Mouse (Mus musculus) hindbrain, embryonic 16.5 days (tissue): Measurements from ENCODE around the gene Efna1. TPM values are rescaled to one million over a fixed set of nuclear protein-coding genes. Genes with fewer than 3 reads are reported as not detected.

Experiments
- ATAC-seq: fragments of 200-750 bp; cut with Nextera tagmentation; 2 replicates; pipeline ENCODE4 v1.8.0; 2017; ENCODE audit warnings: moderate TSS enrichment, moderate library complexity
- H3K27ac ChIP-seq: fragments of 300-500 bp; sonication (generic); 2 replicates; pipeline ENCODE4 v1.5.1; 2014; ENCODE audit warnings: low read depth, mild to moderate bottlenecking, control low read depth, low read length, moderate library complexity
- H3K27me3 ChIP-seq: fragments of 300-500 bp; sonication (generic); replicated peaks from 2 replicates; pipeline ENCODE4 v1.6.1; 2014; ENCODE audit warnings: low read length; ENCODE audit not compliant: control insufficient read depth, insufficient read depth
- H3K36me3 ChIP-seq: fragments of 300-500 bp; sonication (generic); 2 replicates; pipeline ENCODE4 v1.6.1; 2014; ENCODE audit warnings: mild to moderate bottlenecking, low read length, moderate library complexity, mixed read lengths; ENCODE audit not compliant: control insufficient read depth, insufficient read depth
- H3K4me1 ChIP-seq: fragments of 300-500 bp; sonication (generic); 2 replicates; pipeline ENCODE4 v1.6.1; 2014; ENCODE audit warnings: low read depth, low read length; ENCODE audit not compliant: control insufficient read depth, insufficient read depth
- H3K4me2 ChIP-seq: fragments of 300-500 bp; sonication (generic); 2 replicates; pipeline ENCODE4 v1.6.1; 2014; ENCODE audit warnings: mild to moderate bottlenecking, low read length, control low read depth, moderate library complexity
- H3K4me3 ChIP-seq: fragments of 300-500 bp; sonication (generic); 2 replicates; pipeline ENCODE4 v1.5.1; 2014; ENCODE audit warnings: mild to moderate bottlenecking, low read length, control low read depth, moderate library complexity
- H3K9ac ChIP-seq: fragments of 300-500 bp; sonication (generic); 2 replicates; pipeline ENCODE4 v1.6.1; 2014; ENCODE audit warnings: low read depth, mild to moderate bottlenecking, control low read depth, low read length, moderate library complexity
- H3K9me3 ChIP-seq: fragments of 300-500 bp; sonication (generic); 2 replicates; pipeline ENCODE4 v1.6.1; 2014; ENCODE audit warnings: mild to moderate bottlenecking, low read length, moderate library complexity; ENCODE audit not compliant: control insufficient read depth
- WGBS: fragments of 180-500 bp; shearing (Covaris S2); extraction: QIAGEN DNeasy Blood & Tissue Kit; methylation state at CpG from one replicate; pipeline ENCODE4 v1.1.7; 2014; 5-methylcytosine and 5-hydroxymethylcytosine counted together
- polyA plus RNA-seq: library from polyadenylated mRNA; unstranded; fragments of >200 nt; fragmentation: Nextera tagmentation; extraction: Ambion mirVana; gene quantifications from 2 replicates; pipeline ENCODE4 v1.2.1, GENCODE M21; 2015

The Efna1 gene
- polyA plus RNA-seq, 1 experiment from 2014 or later = 8.4 TPM

DNA sequence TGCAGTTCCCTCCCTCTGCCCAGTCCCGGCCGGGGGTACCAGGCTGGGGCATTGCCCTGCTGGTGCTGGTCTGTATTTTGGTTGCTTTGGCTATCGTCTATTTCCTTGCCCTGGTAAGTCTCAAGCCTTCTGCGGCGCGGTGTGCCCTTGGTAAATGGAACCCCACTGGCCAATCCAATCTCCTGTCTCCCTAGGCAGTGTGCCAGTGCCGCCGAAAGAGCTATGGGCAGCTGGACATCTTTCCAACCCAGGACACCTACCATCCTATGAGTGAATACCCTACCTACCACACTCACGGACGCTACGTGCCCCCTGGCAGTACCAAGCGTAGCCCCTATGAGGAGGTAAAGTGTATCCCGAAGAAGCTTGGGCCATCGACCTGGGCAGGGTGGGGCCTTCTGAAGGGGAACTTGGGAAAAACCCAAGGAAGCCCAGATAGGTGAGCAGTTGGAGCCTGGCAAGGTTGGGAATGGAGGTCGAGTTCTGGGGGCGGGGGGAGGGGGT lies 49.1 kb downstream of the Efna1 start:
- H3K36me3 ChIP-seq = peaks cover 29% of the 10 kb centered on the region

GRCm38 (mm10) chr3:89231345-89231744 lies 49.6 kb downstream of the Efna1 start:
- H3K27me3 ChIP-seq = no peaks in the 10 kb centered on the region
- no peak overlapping the region for H3K4me3 ChIP-seq
- no peak for ATAC-seq
- H3K36me3 ChIP-seq = peaks cover 24% of the 10 kb centered on the region
- 75% methylated on average over 7 of the region's 7 CpGs for WGBS
- no peak overlapping the region for H3K9ac ChIP-seq
- no peak overlapping the region for H3K27ac ChIP-seq
- H3K4me1 ChIP-seq = peaks cover 26% of the 10 kb centered on the region
- no peaks in the 10 kb centered on the region for H3K9me3 ChIP-seq
- H3K4me2 ChIP-seq = no peak overlapping the region

More for the DNA sequence above, 49.1 kb downstream of the Efna1 start:
- Histone ChIP-seq H3K9me3 (no peaks in the 10 kb centered on the region), H3K27me3 (no peaks in the 10 kb centered on the region), H3K4me1 (peaks cover 22% of the 10 kb centered on the region), H3K27ac (no peak overlapping the region), H3K9ac (no peak overlapping the region), H3K4me2 (no peak overlapping the region), H3K4me3 (no peak overlapping the region)
- no peak for ATAC-seq
- 77% methylated on average over 16 of the region's 16 CpGs for WGBS

DNA sequence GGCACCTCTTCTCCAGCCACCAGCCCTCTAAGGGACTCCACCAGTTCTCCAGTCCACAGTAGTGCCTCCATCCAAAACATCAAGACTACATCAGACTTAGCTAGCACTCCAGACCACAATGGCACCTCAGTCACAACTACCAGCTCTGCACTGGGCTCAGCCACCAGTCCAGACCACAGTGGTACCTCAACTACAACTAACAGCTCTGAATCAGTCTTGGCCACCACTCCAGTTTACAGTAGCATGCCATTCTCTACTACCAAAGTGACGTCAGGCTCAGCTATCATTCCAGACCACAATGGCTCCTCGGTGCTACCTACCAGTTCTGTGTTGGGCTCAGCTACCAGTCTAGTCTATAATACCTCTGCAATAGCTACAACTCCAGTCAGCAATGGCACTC lies 50.4 kb downstream of the Efna1 start:
- peaks cover 28% of the 10 kb centered on the region for H3K4me1 ChIP-seq
- H3K4me3 ChIP-seq = no peak overlapping the region
- ATAC-seq = no peak
- H3K9me3 ChIP-seq = no peaks in the 10 kb centered on the region
- 91% methylated on average over 2 of the region's 2 CpGs for WGBS
- H3K27ac ChIP-seq = no peak overlapping the region
- H3K4me2 ChIP-seq = no peak overlapping the region
- no peaks in the 10 kb centered on the region for H3K27me3 ChIP-seq
- H3K9ac ChIP-seq = no peak overlapping the region
- peaks cover 22% of the 10 kb centered on the region for H3K36me3 ChIP-seq

DNA sequence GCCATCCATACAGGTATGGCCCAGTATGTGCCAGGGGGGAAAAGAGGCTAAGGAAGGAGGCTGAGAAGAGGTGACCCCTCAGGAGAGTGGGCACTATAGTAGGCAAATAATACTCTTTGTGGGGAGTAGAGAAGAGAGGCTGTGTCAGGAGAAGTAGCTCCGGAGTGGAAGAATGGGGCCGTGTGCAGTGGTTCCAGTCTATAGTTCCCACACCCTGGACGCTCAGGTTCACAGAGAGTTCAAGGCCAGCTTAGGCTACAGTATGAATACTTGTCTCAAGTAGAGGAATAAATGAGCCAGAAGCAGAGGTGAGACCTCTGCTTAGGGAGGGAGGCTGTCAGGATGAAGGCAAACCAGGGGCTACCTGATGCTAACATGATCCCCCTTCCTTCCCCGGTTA lies 51.7 kb downstream of the Efna1 start:
- H3K36me3 ChIP-seq = peaks cover 12% of the 10 kb centered on the region
- no peak overlapping the region for H3K9ac ChIP-seq
- H3K4me2 ChIP-seq = no peak overlapping the region
- no peak overlapping the region for H3K4me3 ChIP-seq
- H3K4me1 ChIP-seq = peaks cover 40% of the 10 kb centered on the region
- no peaks in the 10 kb centered on the region for H3K9me3 ChIP-seq
- ATAC-seq = no peak
- no peaks in the 10 kb centered on the region for H3K27me3 ChIP-seq
- 64% methylated on average over 4 of the region's 4 CpGs for WGBS
- H3K27ac ChIP-seq = no peak overlapping the region

DNA sequence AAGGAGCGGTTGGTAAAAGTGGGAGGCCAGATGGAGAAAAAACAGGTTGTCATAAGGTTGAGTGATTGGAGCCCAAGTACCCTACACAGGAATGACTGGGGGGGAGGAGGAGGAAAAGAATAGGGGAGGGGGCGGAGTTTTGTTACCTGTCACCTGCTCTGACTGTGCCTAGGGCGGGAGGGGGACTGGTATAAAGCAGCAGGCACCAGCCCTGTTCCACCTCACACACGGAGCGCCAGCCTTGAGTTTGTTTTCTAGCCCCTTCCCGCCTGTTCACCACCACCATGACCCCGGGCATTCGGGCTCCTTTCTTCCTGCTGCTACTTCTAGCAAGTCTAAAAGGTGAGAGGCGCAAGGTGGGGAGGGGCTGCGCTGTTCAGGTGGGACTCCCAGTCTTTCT lies 52.1 kb downstream of the Efna1 start, which contains the start of gene Muc1:
Muc1 (plus strand) TSS at position 222 of the 400 bp plus-strand sequence.
- H3K9me3 ChIP-seq = no peaks in the 10 kb centered on the region
- H3K36me3 ChIP-seq = peaks cover 8% of the 10 kb centered on the region
- peaks cover 44% of the 10 kb centered on the region for H3K4me1 ChIP-seq
- peak within 1 kb of the TSS; percentile 51 for H3K9ac ChIP-seq
- no peaks in the 10 kb centered on the region for H3K27me3 ChIP-seq
- peak within 1 kb of the TSS; percentile 36 for H3K27ac ChIP-seq
- H3K4me3 ChIP-seq = peak within 1 kb of the TSS; percentile 48
- ATAC-seq = no peak
- 29% methylated on average over 10 of the region's 10 CpGs for WGBS
- peak within 1 kb of the TSS; percentile 75 for H3K4me2 ChIP-seq

DNA sequence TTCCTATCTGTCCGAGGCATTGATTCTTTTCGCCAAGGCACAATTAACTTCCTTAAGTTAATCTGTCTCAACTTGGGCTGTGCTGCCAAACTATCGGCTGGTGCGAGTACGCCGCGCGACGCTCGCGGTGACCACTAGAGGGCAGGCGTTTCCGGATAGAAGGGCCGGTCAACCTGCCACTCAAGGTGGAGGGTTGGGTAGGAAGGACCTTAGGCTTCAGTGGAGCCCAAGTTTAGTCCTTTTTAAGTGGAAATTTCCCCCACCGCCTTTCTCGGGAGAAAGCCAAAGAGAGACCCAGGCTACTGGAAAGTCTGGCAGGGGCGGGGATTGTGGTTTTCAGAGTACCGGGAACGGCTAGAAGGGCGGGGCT lies 52.8 kb downstream of the Efna1 start:
- under 1% methylated on average over 20 of the region's 20 CpGs for WGBS
- peaks cover 50% of the 10 kb centered on the region for H3K4me1 ChIP-seq
- ATAC-seq = peak; percentile 60

DNA sequence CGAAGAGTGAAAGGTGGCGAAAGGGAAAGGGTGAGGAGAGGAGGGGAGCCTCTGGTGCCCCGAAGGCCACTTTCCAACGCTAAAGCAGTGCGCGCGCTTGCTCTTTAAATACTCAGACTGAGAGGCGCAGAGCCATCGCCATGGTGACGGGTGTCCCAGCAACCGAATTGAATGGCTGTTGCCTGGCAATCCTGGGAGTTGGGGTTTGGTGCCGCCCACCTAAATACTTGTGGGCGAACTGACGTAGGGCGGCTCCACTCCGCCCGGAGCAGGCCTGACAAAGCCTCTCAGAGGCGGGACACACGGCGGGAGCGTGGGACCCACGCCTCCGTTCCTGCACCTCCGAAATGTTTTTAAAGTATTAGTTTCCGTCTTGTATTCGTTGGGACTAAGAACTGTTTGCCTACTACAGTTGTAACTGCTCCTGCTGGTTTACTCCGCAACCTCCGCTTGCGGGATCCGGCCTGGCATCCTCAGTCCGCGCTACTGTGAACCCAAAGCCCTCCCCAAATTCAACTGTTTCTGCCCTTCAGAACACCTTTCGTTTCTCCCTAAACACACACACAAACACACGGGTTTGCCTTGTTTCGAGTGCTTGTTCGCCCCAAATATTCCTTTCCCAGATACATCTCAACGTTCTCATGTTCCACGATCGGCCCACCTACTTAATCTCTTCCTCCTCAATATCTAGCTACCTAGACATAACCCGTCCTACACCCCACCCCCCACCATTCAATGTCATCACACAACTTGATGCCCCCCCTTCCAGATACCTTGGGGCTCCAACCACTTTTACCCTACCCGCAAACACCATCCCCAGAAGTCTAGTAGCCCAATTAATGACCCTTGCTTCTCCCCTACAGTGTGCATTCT lies 53.4 kb downstream of the Efna1 start:
- peak; percentile 77 for ATAC-seq
- H3K27me3 ChIP-seq = no peaks in the 10 kb centered on the region
- H3K4me1 ChIP-seq = peaks cover 50% of the 10 kb centered on the region
- peak overlapping the region; percentile 75 for H3K4me2 ChIP-seq
- H3K27ac ChIP-seq = peak overlapping the region; percentile 83
- no peaks in the 10 kb centered on the region for H3K9me3 ChIP-seq
- 4% methylated on average over 39 of the region's 41 CpGs for WGBS
- peak overlapping the region; percentile 69 for H3K9ac ChIP-seq
- H3K36me3 ChIP-seq = no peaks in the 10 kb centered on the region; the same call in 1 of the 2 replicates
- H3K4me3 ChIP-seq = peak overlapping the region; percentile 48

More for the DNA sequence above, 52.8 kb downstream of the Efna1 start:
- Histone ChIP-seq H3K4me3 (peak overlapping the region; percentile 46), H3K27ac (peak overlapping the region; percentile 36), H3K9me3 (no peaks in the 10 kb centered on the region), H3K36me3 (peaks cover 3% of the 10 kb centered on the region; the same call in 1 of the 2 replicates), H3K27me3 (no peaks in the 10 kb centered on the region), H3K4me2 (peak overlapping the region; percentile 75), H3K9ac (peak overlapping the region; percentile 51)

GRCm38 (mm10) chr3:89226900-89227299 lies 54.0 kb downstream of the Efna1 start, which contains the start of gene Mtx1:
Gene Mtx1 (minus strand): TSS chr3:89227088.
- H3K4me1 ChIP-seq = peaks cover 50% of the 10 kb centered on the region
- H3K4me3 ChIP-seq = peak within 1 kb of the TSS; percentile 48
- peak within 1 kb of the TSS; percentile 75 for H3K4me2 ChIP-seq
- ATAC-seq = no peak; the same call in 1 of the 2 replicates
- WGBS = 8% methylated on average over 21 of the region's 21 CpGs
- H3K36me3 ChIP-seq = no peaks in the 10 kb centered on the region; the same call in 1 of the 2 replicates
- peak within 1 kb of the TSS; percentile 83 for H3K27ac ChIP-seq
- peak within 1 kb of the TSS; percentile 69 for H3K9ac ChIP-seq
- no peaks in the 10 kb centered on the region for H3K27me3 ChIP-seq
- H3K9me3 ChIP-seq = no peaks in the 10 kb centered on the region

DNA sequence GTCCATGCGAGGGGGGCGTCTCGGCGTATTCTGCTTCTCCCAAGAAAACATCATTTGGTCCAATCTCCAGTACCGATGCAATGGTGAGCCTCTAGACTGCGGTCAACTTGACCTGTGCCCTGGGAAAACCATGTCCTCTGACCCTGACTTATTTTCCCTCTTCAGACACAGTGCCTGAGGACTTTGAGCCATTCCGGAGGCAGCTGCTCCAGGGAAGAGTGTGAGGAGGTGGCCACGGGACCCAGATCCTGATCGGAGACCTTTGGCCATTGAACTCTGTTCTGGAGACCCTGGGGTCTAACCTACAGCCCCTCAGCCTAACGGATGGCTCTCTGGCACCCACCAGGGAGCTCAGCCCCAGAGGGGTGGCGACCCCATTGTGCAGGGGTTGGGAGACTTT lies 54.6 kb downstream of the Efna1 start:
- peaks cover 50% of the 10 kb centered on the region for H3K4me1 ChIP-seq

More for the DNA sequence above, 54.6 kb downstream of the Efna1 start:
- H3K27me3 ChIP-seq = no peaks in the 10 kb centered on the region
- H3K36me3 ChIP-seq = no peaks in the 10 kb centered on the region; the same call in 1 of the 2 replicates
- no peak for ATAC-seq
- no peaks in the 10 kb centered on the region for H3K9me3 ChIP-seq
- H3K4me3 ChIP-seq = peak overlapping the region; percentile 48
- H3K27ac ChIP-seq = peak overlapping the region; percentile 83
- H3K9ac ChIP-seq = peak overlapping the region; percentile 69
- WGBS = 10% methylated on average over 11 of the region's 11 CpGs
- peak overlapping the region; percentile 75 for H3K4me2 ChIP-seq
